Mouse (Mus musculus): ENCODE measurements around the gene Dctpp1.
"Not testable (repeated sequence)": the region's sequence is repeated elsewhere in the genome, so short reads cannot be mapped to it uniquely, and the experiment has no call there.

The Dctpp1 gene

DNA sequence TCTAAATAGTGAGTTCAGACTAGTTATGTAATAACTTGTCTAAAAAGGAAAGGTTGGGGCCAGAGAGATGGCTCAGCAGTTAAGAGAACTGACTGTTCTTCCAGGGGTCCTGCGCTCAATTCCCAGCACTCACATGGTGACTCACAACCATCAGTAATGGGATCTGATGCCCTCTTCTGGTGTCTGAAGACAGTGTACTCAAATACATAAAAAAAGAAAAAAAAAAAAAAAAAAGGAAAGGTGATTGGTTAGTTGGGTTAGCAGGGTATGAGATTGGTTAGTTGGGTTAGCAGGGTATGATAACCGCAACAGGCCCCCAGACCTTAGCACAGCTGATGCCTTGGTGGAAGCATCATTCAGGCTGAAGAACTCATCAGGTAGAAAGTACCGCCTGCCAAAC, 3.0 kb upstream of the Dctpp1 start:
- DNase-seq: no peak

DNA sequence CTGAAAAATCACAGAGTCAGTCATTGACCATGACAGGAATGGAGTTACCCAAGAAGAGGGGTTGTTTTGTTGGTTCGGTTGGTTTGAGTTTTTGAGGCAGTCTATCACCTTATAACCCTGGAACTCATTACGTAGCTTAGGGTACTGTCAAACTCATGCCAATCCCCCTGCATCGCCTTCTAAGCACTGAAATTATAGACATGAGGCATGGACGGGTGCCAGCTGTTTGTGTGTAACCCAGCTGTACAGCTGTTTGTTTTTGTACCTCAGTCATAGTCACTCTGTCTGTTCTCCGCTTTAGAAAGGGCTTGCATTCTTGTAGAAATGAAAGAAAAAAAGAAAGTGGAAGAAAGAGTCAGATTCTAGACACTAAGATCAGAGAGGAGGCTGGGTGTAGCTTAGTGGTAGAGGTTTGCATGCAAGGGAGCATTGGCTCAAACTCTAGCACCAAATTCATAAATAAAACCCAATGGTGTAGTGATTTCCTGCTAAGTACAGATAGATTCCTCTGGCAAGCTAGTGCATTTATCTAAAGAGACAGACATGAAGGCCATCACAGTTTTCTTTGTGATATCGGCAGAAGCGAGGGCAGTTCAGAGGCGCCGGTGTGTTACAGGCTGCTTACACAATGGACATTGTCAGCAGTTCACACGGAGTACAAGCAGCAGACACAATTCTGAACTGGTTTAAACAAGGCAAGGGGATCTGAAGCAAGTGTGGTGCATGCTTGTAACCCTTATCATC, 1.9 kb upstream of the Dctpp1 start:
- no peak for DNase-seq

DNA sequence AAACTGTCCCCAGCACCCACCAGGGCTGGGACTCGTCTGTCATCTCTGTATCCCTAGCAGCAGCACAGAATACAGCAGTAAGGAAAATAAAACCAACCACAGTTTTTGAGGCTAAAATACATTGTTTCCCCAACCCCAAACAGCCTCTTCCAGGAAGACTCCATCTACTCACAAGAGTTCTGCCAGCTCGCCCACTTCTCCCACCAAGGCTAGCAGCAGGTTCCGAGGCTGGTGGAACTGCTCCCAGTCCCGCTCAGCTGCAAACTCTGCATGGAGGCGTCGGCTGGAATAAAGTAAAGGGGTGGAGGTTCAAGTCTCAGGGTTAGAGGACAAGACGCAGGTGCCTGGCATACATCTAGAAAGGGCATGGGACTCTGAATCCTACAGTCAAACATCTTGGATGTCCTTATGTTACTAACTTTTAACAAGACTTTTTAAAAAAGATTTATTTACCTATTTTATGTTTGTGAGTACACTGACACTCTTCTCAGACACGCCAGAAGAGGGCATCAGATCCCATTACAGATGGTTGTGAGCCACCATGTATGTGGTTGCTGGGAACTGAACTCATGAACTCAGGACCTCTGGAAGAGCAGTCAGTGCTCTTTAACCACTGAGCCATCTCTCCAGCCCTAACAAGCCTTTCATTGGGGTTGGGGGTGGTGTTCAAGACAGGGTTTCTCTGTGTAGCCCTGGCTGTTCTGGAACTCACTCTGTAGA, 1.2 kb downstream of the Dctpp1 start:
- DNase-seq: no peak

DNA sequence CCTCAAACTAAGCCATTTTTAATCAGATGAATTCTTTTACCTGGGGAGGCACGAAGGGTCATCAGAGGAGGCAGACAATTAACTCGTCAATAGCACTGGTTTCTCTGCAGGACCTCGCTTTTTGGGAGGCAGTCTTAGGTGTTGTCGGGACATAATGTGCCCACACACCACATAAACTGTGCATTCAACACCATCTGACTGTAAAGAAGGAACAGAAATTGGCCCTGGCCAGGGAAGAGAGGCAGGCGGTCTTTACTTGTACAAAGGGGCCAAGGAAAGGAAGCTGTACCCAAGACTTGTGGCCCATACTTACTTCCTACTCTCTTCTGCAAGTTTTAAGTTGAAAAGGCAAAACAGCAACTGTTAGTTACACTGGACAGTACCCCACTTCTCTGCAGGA, 4.0 kb downstream of the Dctpp1 start:
- DNase-seq: no peak

DNA sequence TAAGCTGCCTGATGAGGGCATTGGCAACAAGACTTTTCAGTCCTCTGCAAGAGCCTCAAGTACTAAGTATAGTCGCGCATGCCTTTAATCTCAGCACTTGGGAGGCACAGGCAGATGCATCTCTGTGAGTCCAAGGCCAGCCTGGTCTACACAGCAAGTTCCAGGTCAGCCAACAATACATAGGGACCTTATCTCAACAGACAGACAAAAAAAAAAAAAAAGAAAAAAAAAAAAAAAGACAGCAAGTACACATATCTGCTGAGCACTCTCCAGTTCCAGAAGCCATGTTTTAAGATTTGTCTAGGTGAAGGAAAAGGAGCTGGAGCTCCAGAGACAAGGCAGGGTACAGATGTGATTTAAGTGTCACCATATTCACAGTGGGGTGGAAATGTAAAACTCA, 4.5 kb downstream of the Dctpp1 start:
- no peak for DNase-seq

DNA sequence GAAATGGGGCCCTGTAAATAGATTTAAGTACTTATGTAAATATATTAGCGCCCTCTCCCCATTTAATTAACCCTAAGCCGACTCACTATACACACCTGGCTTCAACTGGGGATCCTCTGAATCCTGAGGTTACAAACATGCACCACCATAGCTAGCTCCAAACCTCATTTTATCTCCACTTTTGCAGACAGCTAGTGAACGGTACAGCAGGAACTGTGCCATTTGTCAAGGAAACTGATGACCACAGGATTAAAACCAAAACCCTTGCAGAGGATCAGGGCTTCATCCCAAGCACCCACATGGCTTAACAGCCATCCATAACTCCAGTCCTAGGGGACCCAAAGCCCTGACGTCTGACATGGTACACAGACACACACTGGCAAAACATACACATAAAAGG, 5.5 kb downstream of the Dctpp1 start:
- no peak for DNase-seq

DNA sequence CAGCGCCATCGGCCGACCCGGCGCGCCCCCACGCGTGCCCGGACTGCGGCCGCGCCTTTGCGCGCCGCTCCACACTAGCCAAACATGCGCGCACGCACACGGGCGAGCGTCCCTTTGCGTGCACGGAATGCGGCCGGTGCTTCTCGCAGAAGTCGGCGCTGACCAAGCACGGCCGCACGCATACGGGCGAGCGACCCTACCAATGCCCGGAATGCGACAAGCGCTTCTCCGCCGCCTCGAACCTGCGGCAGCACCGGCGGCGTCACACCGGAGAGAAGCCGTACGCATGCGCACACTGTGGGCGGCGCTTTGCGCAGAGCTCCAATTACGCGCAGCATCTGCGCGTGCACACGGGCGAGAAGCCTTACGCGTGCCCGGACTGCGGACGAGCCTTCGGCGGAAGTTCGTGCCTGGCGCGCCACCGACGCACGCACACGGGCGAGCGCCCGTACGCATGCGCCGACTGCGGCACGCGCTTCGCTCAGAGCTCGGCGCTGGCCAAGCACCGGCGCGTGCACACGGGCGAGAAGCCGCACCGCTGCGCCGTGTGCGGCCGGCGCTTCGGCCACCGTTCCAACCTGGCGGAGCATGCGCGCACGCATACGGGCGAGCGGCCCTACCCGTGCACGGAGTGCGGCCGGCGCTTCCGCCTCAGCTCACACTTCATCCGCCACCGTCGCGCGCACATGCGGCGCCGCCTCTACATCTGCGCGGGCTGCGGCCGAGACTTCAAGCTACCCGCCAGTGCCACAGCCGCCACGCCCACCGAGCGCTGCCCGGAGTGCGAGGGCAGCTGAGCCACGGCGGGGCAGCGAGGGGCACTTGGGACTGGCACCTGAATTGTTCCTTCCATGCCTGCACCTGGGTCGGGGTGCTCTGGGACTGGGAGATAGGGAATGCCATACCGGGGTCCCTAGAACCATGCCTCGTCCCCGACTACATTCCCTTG, 6.4 kb downstream of the Dctpp1 start:
- DNase-seq: peak; percentile 97

DNA sequence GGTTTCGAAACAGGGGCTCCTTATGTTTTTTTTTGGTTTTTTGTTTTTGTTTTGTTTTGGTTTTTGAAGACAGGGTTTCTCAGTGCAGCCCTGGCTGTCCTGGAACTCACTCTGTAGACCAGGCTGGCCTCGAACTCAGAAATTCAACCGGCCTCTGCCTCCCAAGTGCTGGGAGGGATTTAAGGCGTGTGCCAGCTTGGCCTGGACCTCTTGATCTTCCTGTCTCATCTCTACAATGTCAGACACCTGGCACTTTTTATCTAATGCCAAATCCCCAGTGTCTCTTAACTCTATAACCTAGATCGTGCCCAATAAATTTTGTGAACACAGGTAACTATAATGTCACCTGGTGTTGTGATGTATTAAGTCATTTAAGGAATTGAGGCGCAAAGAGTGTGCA, 7.2 kb downstream of the Dctpp1 start:
- DNase-seq: no peak

DNA sequence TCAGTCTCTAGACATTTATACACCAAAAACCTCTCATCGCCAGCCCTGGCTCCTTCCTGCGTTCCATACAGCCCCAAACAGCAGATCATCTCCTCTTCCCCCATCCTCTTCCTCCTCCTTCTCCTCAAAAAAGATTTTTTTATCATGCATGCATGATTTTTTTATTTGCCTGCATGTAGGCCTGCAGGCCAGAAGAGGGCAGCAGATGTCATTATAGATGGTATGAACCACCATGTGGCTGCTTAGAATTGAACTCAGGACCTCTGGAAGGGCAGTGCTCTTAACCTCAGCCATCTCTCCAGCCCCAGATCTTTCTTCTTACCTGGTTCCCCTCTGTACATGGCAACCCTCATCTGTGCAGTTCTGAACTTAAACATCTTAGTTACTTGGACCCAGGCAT, 8.1 kb downstream of the Dctpp1 start:
- DNase-seq: no peak

DNA sequence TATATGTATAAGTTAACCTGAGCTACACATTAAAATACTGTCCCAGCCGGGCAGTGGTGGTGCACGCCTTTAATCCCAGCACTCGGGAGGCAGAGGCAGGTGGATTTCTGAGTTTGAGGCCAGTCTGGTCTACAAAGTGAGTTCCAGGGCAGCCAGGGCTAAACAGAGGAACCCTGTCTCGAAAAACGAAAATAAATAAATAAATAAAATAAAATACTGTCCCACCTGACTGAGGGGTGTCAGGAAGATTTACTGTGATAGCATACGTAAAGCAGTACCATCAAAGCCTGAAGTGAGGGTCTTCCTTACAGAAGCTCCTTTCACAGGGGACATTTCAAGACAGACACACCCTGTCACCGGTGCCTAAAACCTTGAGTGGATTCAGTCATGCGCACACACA, 10.0 kb downstream of the Dctpp1 start:
- not testable (repeated sequence) for DNase-seq

DNA sequence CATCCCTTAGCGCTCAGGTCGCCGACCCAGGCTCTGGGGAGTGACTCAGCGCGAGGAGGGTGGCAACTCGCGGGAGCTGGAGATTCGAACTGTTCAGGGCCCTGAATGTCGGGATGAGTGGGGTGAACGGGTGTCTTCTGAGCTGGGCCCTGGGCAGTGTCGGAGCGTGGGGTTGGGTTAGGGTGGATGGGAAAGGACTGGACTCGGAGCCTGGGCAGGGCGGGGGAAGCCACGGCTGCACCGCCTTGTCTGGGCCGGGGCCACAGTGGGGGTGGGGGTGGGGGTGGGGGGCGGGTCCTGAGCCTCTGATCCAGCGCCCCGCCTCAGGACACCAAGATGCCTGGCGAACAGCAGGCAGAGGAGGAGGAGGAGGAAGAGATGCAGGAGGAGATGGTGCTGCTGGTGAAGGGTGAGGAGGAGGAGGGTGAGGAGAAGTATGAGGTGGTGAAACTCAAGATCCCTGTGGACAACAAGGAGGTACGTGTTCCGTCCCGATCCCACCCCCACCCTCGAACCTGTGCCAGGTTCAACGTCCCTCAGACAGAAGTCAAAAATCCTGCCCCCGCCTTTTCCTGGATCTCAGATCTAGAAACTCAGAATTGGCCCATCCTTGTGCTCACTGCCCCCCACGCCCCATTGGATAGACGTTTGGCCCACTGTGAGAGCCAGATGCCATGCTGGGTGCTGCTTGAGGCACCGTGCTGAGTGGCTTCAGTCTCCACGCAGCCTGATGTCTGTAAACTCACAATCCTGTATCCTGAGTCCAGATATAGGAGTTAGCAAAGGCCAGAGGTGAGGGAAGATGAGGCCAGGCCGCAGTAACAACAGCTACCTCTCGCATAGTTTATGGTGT, 15.6 kb downstream of the Dctpp1 start:
- DNase-seq: no peak

DNA sequence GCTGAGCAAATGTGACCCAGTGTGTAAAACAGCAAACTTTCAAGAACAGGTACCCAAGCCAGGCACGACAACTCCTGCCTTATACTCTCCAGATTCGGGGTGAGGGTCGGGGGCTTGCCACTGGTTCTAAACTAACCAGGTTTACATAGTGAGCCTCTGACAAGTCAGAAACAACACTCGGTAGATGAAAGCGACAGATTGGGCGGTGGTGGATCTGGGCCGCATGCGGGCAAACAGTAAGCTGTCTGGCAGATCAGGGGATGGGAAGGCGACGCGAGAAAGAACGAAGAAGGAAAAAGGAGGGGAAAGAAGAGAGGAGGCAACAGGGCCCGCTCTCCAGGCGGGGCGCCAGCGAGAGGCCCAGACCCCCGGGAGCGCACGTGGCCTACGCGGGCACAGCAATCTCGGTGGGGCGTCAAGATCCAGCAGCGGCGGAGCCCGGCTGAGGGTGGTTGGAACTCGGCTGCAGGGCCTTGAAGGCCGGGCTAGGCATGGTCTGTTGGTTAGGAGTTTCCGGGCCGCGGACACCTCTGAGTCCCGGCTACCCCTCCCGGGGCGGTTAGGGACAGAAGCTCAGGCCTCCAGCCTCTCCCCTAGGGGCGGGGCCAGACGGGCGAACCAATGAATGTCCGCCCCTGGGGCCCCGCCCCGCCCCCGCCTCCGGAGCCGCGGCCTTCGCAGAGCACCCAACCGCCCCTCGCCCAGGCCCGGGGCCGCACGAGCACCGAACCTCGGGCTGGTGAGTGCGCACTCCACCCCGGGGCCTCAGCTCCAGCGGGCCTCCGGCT, 16.4 kb downstream of the Dctpp1 start, which contains the start of gene Zfp771:
Gene Zfp771, plus strand, starts transcription at position 405 of the 788 bp plus-strand sequence.
- DNase-seq: peak; percentile 98

DNA sequence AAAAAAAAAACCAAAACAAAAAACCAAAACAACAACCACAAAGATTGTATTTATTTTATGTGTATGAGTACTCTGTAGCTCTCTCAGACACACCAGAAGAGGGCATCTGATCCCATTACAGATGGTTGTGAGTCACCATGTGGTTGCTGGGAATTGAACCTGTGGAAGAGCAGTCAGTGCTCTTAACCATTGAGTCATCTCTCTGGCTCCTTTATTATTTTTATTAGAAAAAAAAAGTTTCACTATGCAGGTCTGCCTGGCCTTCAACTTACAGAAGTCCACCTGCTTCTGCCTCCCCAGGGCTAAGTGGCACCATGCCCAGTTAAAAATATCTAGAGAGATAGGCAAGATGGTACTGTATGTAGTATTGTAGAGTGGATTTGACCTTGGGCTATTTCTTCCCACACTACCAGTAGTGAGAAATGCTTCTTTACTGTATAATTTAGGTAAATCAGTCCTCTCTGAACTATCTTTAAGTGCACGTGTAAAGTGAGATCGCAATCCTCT, 17.1 kb downstream of the Dctpp1 start:
- no peak for DNase-seq

DNA sequence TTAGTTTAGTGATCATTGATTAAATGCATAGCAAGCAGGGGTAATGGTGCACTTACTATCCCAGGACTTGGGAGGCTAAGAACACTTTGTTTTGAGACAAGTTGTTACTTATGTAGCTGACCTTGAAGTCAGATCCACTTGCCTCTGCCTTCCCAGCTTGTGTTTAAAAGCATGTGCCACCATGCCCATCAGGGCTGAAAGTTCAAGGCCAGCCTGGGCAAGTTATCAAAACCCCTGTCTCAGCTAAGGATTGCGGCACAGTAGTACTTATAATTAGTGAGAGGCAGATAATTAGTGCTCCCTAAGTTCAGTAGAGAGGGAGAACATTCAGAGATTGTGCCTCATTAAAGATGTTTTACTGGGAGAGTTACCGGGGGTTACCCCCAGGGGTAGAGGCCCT, 25.7 kb downstream of the Dctpp1 start:
- no peak for DNase-seq

DNA sequence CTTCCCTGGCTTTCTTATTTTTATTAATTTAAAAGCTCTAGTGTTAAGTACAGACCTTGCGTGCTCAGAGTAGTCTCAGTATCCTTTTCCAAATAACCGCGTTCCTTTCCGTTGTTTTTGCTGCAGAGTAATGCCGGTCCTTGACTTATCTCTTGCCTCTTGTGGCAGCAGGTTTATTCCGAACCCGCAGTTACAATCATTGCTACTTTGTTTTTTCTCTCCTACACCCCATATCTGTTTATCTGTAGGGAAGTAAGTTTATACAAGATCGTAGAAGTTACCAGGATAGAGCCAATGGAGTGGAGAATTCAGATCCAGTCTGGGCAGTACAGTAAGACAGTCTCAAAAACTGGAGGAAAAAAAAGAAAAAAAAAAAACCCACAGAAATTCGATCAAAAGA, 26.7 kb downstream of the Dctpp1 start:
- DNase-seq: no peak

DNA sequence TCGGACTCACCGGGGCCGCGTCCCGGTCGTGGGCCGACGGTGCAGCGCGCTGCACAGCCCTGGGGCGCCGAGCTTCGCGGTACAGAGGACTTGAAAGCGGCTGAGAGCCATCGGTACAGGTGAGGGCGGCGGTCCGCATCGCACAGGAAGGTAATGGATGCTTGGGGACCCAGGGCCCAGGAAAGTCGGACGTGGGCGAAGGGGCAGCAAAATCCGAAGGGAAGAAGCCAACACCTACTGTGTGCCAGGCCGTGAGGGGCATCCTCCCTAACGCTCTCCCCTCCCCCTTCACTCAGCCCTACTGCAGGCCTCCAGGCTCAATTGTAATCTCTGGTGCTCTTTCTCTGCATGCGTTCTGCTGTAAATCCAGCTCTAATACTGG, 27.1 kb downstream of the Dctpp1 start:
- DNase-seq: no peak

DNA sequence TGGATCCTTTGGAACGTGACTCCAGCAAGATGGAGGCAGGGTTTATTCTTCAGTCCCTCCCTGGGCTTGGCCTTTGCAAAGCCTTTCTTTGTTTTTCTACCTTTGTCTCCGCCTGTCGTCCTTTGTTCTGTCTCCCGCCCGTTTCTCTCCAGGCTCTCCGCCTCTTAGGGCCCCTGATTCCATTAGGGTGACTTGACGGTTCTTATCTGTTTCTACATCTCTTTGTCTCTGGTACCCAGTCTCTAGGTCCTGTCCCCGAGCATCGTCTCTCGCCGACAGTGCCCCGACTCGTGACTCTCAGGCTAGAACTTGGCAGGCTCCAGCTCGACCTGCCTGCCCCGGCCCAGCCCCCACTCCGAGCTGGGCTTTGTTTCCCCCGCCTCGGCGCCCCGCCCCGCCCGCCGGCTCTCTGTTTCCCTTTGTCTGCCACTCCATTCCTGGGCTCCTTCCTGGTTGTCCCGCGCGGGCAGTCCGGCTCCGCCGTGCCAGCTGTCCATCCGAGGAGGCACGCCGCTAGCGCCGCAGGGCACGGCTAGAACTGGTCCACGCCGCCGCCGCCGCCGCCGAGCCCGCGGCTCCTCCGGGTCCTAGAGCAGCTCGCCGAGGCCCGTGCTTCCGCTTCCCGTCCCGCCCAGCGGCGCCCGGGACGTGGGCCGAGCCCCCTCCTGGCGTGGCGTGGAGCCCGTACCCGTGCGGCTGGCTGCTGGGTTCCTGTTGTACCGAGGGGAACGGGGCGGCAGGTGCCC, 27.7 kb downstream of the Dctpp1 start, which contains the start of the genes Zfp553 and Sept1:
Gene Zfp553, plus strand, starts transcription at position 440 of the 746 bp plus-strand sequence.
Gene Sept1, minus strand, starts transcription at position 509 of the 746 bp plus-strand sequence.
- DNase-seq: peak; percentile 91

DNA sequence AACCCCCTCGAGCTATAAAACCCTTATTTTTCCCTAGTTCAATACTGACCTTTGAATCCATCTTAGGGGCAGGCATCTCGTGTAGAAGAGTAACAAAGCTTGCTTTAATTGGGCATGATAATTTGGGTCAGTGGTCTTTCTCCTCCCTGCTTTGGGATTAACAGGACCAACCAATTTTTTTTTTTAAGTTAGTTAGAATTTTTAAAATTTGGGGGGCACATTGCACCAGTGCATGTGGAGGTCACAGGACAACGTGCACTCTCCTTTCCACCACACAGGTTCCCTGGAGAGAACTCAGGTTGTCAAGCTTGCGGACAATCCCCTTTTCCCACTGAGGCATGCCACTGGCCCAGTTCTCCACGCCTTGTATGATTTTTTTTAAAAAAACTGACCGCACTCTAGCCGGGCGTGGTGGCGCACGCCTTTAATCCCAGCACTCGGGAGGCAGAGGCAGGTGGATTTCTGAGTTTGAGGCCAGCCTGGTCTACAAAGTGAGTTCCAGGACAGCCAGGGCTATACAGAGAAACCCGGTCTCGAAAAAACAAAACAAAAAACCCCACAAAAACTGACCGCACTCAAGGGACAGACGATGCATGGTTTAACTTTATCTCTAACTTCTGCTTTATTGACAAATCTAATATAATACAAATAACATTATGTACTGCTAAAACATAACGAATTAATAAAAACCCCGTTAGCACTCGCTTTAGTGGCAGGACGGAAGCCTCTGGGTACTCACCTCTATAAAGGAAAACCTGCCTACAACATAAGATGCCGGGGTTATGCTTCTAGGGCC, 28.5 kb downstream of the Dctpp1 start:
- no peak for DNase-seq

DNA sequence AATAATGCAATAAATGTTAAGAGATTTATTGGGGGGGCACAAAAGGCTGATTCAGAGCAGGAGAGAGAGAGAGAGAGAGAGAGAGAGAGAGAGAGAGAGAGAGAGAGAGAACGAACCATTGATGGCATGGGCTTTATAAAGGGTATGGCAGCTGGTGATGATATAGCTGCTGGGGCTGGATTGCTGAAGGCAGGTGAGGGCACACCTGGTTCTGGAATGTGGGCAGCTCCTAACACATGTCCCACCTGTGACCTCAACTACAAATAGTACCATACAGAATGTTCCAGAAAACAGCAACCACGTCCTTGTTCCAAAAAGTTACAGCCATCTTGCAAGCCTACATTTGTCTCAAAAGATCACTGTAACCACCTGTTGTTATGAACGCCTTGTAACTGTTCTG, 29.1 kb downstream of the Dctpp1 start:
- DNase-seq: no peak

Data from kidney, postnatal 14 days (tissue).